Mouse (Mus musculus) hindbrain, embryonic 10.5 days (tissue): ENCODE measurements around the gene Guca2b. TPM values are rescaled to one million over a fixed set of nuclear protein-coding genes. Genes with fewer than 3 reads are reported as not detected.
"Not testable (repeated sequence)": the region's sequence is repeated elsewhere in the genome, so short reads cannot be mapped to it uniquely, and the experiment has no call there.

Experiments
- DNase-seq: peaks from one replicate; pipeline ENCODE4 v3.0.0-alpha.2; 2017; ENCODE audit warnings: low spot score
- H3K27ac ChIP-seq: fragments of 300-500 bp; sonication (generic); 2 replicates; pipeline ENCODE4 v1.5.1; 2016; ENCODE audit warnings: mild to moderate bottlenecking, moderate library complexity
- H3K27me3 ChIP-seq: fragments of 300-500 bp; sonication (generic); 2 replicates; pipeline ENCODE4 v1.6.1; 2016; ENCODE audit warnings: mild to moderate bottlenecking; ENCODE audit not compliant: poor library complexity, insufficient read depth, severe bottlenecking
- H3K36me3 ChIP-seq: fragments of 300-500 bp; sonication (generic); 2 replicates; pipeline ENCODE4 v1.6.1; 2016; ENCODE audit warnings: mild to moderate bottlenecking, moderate library complexity
- H3K4me1 ChIP-seq: fragments of 300-500 bp; sonication (generic); replicated peaks from 2 replicates; pipeline ENCODE4 v1.6.1; 2016; ENCODE audit warnings: mild to moderate bottlenecking
- H3K4me3 ChIP-seq: fragments of 300-500 bp; sonication (generic); 2 replicates; pipeline ENCODE4 v1.5.1; 2016; ENCODE audit warnings: mild to moderate bottlenecking, moderate library complexity
- H3K9me3 ChIP-seq: fragments of 300-500 bp; sonication (generic); 2 replicates; pipeline ENCODE4 v1.6.1; 2016; ENCODE audit warnings: mild to moderate bottlenecking, moderate library complexity
- WGBS: fragments of 180-500 bp; shearing (Covaris S2); methylation state at CpG from one replicate; pipeline ENCODE4 v1.1.7; 2016; 5-methylcytosine and 5-hydroxymethylcytosine counted together
- polyA plus RNA-seq: library from polyadenylated mRNA; unstranded; fragments of >200 nt; fragmentation: Nextera tagmentation; extraction: Ambion mirVana; gene quantifications from 2 replicates; pipeline ENCODE4 v1.2.1, GENCODE M21; 2016

Gene Guca2b
- polyA plus RNA-seq, 1 experiment from 2014 or later: not detected

- Histone ChIP-seq H3K27ac (no peak within 1 kb of the TSS), H3K27me3 (no peaks in the 10 kb centered on the region), H3K4me3 (no peak within 1 kb of the TSS), H3K4me1 (peaks cover 29% of the 10 kb centered on the region), H3K9me3 (no peaks in the 10 kb centered on the region), H3K36me3 (no peaks in the 10 kb centered on the region)
- WGBS: 71% methylated on average over 4 of the region's 4 CpGs
- DNase-seq: no peak
These were observed 21.4 kb downstream of the Guca2b start, which contains the start of gene Guca2a for GRCm38 (mm10) chr4:119637176-119637845. TSS of gene Guca2a (plus strand) at chr4:119637704.

GRCm38 (mm10) chr4:119636731-119637130 is 22.0 kb downstream of the Guca2b start:
- H3K36me3 ChIP-seq: no peaks in the 10 kb centered on the region
- H3K4me3 ChIP-seq: no peak overlapping the region
- no peaks in the 10 kb centered on the region for H3K27me3 ChIP-seq
- 90% methylated on average over 7 of the region's 7 CpGs for WGBS
- no peak for DNase-seq
- H3K4me1 ChIP-seq: peaks cover 33% of the 10 kb centered on the region
- H3K9me3 ChIP-seq: no peaks in the 10 kb centered on the region
- no peak overlapping the region for H3K27ac ChIP-seq

- H3K36me3 ChIP-seq: peaks cover 10% of the 10 kb centered on the region; the same call in 1 of the 2 replicates
- peaks cover 40% of the 10 kb centered on the region for H3K4me1 ChIP-seq
- no peak for DNase-seq
- no peak overlapping the region for H3K27ac ChIP-seq
- 83% methylated on average over 8 of the region's 8 CpGs for WGBS
- no peaks in the 10 kb centered on the region for H3K9me3 ChIP-seq
- no peaks in the 10 kb centered on the region for H3K27me3 ChIP-seq
- no peak overlapping the region for H3K4me3 ChIP-seq
These were observed 23.1 kb downstream of the Guca2b start for GRCm38 (mm10) chr4:119635686-119636085.

DNA sequence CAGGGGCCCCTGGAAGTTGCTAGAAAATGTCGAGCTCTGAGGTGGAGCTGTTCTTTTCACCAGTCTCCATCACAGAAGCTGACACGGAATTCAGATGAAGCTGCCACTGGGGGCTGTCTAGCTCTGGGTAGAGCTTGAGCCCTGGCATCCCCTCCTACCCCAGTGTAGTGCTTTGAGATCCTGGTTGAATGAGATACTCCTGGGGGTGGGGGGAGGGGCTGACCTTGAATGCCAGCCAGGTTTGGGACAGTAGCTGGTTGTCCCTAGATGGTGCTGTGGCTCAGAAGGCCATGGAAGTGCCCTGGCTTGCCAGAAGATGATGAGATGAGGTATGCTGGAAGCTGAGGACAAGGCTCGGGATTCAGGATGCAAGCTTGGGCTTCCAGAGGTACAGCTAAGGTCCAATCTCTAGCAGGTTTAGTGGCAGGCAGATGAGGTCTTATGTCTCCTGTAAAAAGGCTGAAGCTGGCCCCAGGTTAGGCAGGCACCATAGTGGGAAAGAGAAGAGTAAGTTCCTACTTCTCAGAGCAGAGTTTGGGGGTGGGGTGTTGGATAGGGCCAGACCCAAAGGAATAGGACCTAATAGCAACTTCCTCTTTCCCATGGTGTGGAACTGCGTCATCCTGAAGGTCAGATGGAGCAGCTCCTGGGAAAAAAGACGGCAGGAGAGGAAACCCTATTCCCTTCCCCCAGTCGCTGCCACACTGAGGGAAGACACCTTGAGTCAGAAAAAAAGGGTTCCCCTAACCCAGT is 23.7 kb downstream of the Guca2b start:
- no peaks in the 10 kb centered on the region for H3K9me3 ChIP-seq
- H3K36me3 ChIP-seq: peaks cover 14% of the 10 kb centered on the region; the same call in 1 of the 2 replicates
- DNase-seq: no peak
- H3K4me1 ChIP-seq: peaks cover 40% of the 10 kb centered on the region
- no peak overlapping the region for H3K27ac ChIP-seq
- no peaks in the 10 kb centered on the region for H3K27me3 ChIP-seq
- H3K4me3 ChIP-seq: no peak overlapping the region
- WGBS: 70% methylated on average over 6 of the region's 6 CpGs

DNA sequence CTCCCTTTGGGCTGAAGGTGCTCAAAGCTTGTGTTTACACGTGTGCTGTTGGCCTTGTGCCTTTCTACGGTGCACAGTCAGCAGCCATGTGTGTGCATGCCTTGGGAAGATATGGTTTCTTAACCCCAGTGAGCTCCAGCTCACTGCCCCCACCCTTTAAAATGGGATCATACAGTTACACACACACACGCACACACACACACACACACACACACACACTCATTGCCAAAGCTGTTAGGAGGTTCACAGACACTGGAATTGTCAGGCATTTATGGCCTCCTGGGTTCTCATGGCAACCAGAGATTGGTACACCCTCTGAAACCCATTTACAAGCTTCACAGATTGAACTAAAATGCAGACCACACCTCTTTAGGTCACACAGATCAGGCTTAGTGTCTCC is 24.8 kb downstream of the Guca2b start:
- H3K4me3 ChIP-seq: no peak overlapping the region
- no peak for DNase-seq
- peaks cover 25% of the 10 kb centered on the region for H3K36me3 ChIP-seq
- no peaks in the 10 kb centered on the region for H3K9me3 ChIP-seq
- 90% methylated on average over 3 of the region's 3 CpGs for WGBS
- H3K27me3 ChIP-seq: no peaks in the 10 kb centered on the region
- peaks cover 40% of the 10 kb centered on the region for H3K4me1 ChIP-seq
- no peak overlapping the region for H3K27ac ChIP-seq

DNA sequence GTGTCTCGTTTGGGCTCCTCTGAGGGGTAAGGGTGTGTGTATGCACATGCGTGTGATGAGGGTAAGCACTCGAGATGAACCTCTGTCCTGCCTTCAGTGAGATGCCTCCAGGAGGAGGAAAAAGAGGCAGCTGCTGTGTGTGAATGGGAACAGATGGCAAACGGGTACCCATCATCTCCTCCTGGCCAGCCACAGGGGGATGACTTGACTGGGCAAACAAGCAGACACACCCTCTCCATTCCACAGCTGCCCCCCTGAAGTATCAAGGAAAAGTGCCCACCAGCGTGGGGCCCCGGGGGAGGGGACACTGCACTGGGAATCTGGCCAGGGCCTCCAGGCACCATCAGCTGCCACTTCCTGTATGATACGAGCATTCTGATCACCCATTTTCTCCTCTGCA is 25.4 kb downstream of the Guca2b start:
- no peak for DNase-seq
- Histone ChIP-seq H3K27me3 (no peaks in the 10 kb centered on the region), H3K9me3 (no peaks in the 10 kb centered on the region), H3K27ac (no peak overlapping the region), H3K36me3 (peaks cover 26% of the 10 kb centered on the region), H3K4me1 (peaks cover 40% of the 10 kb centered on the region), H3K4me3 (no peak overlapping the region)
- WGBS: 70% methylated on average over 7 of the region's 7 CpGs

DNA sequence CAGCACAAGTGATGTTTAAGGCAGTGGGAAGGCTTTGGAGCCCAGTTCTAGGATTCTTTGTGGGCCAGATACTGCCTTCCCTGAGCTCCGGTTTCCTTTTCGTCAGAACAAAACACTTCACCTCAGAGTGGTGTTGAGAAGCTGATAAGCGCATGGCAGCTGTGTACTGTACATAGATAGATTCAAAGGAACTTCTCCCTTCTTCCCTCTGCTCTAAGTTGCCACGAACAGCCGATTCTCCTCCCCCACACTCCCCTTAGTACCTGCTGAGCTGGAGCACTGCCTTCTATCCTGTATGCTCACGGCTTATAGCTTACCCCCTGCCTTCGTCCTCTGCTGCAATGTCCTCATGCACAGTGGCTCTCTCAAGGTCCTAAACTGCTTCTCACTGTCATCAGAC is 26.0 kb downstream of the Guca2b start:
- peak overlapping the region; percentile 14; the same call in 1 of the 2 replicates for H3K27ac ChIP-seq
- peaks cover 26% of the 10 kb centered on the region for H3K36me3 ChIP-seq
- DNase-seq: no peak
- peaks cover 40% of the 10 kb centered on the region for H3K4me1 ChIP-seq
- no peaks in the 10 kb centered on the region for H3K9me3 ChIP-seq
- WGBS: 64% methylated on average over 7 of the region's 7 CpGs
- H3K4me3 ChIP-seq: no peak overlapping the region
- H3K27me3 ChIP-seq: no peaks in the 10 kb centered on the region

DNA sequence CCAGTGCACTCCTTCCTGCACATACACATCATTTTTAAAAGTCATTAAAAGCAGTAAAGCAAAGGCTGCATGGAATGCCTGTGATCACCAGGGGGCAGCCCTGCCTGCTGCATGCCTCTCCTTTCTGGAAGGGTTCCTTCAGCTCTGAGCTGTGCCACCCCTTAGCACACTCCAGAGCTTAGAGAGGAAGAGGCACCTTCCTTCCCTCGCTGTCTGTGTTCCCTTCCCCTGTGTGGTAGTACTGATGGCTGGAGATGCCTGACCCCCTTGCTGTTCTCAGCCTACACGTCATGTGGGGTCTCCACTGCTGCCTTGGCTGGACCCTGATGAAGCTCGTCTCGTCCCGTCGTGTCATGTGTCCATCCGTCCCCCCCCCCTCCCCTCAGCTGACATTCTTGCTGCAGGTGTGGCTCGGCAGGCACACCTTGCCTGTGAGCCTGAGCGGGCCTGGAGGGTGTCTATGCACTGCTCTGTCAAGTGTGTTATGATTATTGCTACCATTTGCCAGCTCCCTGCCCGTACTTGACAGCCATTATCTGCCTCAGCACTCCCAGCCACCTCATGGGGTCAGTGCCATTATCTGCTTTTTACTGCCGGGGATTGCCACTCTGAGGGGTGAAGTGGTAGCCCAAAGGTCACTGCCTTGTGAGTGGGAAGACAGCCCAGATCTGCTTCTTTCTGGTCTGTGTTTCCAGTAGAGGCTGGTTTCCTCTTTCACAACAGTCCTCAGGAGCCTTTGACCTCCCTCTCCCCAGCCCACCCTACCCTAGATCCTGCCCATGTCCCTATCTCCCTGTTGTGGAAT is 27.4 kb downstream of the Guca2b start:
- H3K36me3 ChIP-seq: peaks cover 37% of the 10 kb centered on the region
- peaks cover 34% of the 10 kb centered on the region for H3K4me1 ChIP-seq
- WGBS: 76% methylated on average over 11 of the region's 11 CpGs
- no peak overlapping the region for H3K27ac ChIP-seq
- DNase-seq: no peak
- H3K9me3 ChIP-seq: no peaks in the 10 kb centered on the region
- no peak overlapping the region for H3K4me3 ChIP-seq
- no peaks in the 10 kb centered on the region for H3K27me3 ChIP-seq

DNA sequence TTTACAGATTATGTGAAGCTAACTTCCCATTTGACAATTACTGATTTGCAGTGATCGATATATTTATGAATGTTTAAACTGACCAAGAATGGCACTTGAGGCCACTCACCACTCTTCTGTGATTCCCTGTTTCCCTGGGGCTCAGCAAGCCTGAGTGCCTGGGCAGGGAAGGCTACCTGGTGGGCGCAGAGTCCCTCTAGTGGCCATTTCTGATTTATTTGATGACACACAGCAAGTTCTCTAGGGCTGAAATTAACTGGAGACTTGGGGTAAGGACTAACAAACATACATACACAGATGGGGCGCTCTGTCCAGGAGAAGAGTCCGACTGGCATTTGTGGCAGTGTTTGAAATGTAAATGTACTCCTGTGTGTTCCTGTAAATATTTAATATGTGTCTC is 30.4 kb downstream of the Guca2b start:
- 81% methylated on average over 4 of the region's 4 CpGs for WGBS
- H3K27ac ChIP-seq, H3K4me3 ChIP-seq, DNase-seq, H3K9me3 ChIP-seq, H3K27me3 ChIP-seq: not testable (repeated sequence)
- H3K36me3 ChIP-seq: peaks cover 63% of the 10 kb centered on the region
- peaks cover 22% of the 10 kb centered on the region for H3K4me1 ChIP-seq

GRCm38 (mm10) chr4:119627317-119627716 is 31.4 kb downstream of the Guca2b start:
- no peak overlapping the region for H3K27ac ChIP-seq
- H3K27me3 ChIP-seq: no peaks in the 10 kb centered on the region
- DNase-seq: no peak
- no peaks in the 10 kb centered on the region for H3K9me3 ChIP-seq
- WGBS: 88% methylated on average over 4 of the region's 4 CpGs
- peaks cover 11% of the 10 kb centered on the region; the same call in 1 of the 2 replicates for H3K4me1 ChIP-seq
- H3K36me3 ChIP-seq: peaks cover 73% of the 10 kb centered on the region
- no peak overlapping the region for H3K4me3 ChIP-seq

- Histone ChIP-seq H3K9me3 (no peaks in the 10 kb centered on the region), H3K36me3 (peaks cover 77% of the 10 kb centered on the region), H3K27ac (no peak overlapping the region), H3K27me3 (no peaks in the 10 kb centered on the region), H3K4me3 (no peak overlapping the region), H3K4me1 (peaks cover 9% of the 10 kb centered on the region; the same call in 1 of the 2 replicates)
- no peak for DNase-seq
- 81% methylated on average over 3 of the region's 3 CpGs for WGBS
These were observed 31.9 kb downstream of the Guca2b start for GRCm38 (mm10) chr4:119626876-119627275.

- Histone ChIP-seq H3K36me3 (peaks cover 78% of the 10 kb centered on the region), H3K9me3 (no peaks in the 10 kb centered on the region), H3K27me3 (no peaks in the 10 kb centered on the region), H3K27ac (no peak overlapping the region), H3K4me1 (peaks cover 2% of the 10 kb centered on the region; the same call in 1 of the 2 replicates), H3K4me3 (no peak overlapping the region)
- 63% methylated on average over 7 of the region's 7 CpGs for WGBS
- no peak for DNase-seq
These were observed 32.6 kb downstream of the Guca2b start for GRCm38 (mm10) chr4:119626081-119626645.
